Mouse (Mus musculus) heart, postnatal 4 days (tissue): Measurements from ENCODE around the gene Evi5l. TPM values are rescaled to one million over a fixed set of nuclear protein-coding genes. Genes with fewer than 3 reads are reported as not detected.

Experiments used
- DNase-seq: peaks from one replicate; pipeline ENCODE4 v3.0.0; 2021
- total RNA-seq, 2 experiments: library from RNA; stranded (reverse); gene quantifications; 2 replicates each; pipeline ENCODE4 v1.2.3; 2021

Gene Evi5l
- total RNA-seq, 2 experiments from 2014 or later: 19.1 to 26.0 TPM

DNA sequence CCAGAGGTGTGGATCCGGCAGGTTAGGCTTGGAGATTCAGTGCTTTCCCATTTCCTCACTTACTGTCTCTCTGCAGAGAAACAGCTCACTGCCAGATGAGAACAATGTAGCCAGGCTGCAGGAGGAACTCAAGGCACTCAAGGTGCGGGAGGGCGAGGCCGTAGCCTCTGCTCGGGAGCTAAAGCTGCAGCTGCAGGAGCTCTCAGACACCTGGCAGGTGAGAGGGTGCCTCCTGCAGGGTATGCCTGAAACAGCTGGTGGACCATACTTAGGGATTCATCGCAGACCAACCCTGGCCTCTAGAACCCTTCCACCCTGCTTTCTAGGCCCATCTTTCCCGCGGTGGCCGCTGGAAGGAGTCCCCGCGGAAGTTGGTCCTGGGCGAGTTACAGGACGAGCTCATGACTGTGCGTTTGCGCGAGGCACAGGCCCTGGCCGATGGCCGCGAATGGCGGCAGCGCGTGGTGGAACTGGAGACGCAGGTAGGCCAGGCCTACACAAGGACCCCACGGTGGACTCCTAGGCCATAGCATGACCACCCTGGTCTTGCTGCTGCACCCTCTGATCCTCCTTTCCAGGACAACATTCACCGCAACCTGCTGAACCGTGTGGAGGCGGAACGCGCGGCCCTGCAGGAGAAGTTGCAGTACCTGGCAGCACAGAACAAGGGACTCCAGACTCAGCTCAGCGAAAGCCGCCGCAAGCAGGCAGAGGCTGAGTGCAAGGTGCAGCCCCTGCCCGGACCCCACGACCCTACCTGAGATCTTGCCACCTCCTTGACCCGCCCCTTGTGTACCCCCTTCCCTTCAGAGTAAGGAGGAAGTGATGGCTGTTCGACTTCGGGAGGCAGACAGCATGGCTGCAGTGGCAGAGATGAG is 39.1 kb downstream of the Evi5l start:
- DNase-seq: no peak

GRCm38 (mm10) chr8:4206182-4207015 is 40.0 kb downstream of the Evi5l start:
- no peak for DNase-seq

- no peak for DNase-seq
Observed at GRCm38 (mm10) chr8:4207016-4207350, 40.6 kb downstream of the Evi5l start.

DNA sequence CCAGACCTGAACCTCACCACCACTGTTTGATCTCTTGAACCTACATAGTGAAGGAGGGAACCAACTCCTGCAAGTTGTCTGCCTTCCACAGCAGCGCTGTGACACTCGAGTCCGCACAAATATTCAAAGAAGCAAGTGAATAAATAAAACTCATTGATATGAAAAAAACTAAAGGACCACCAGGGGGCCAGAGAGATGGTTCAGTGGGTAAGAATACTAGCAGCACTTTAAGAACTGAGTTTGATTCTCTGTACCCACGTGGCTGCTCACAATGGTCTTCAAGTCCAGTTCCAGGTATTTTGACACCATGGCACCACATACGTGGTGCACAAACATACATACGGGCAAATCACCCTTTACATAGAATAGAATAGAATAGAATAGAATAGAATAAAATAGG is 44.7 kb downstream of the Evi5l start:
- DNase-seq: no peak

DNA sequence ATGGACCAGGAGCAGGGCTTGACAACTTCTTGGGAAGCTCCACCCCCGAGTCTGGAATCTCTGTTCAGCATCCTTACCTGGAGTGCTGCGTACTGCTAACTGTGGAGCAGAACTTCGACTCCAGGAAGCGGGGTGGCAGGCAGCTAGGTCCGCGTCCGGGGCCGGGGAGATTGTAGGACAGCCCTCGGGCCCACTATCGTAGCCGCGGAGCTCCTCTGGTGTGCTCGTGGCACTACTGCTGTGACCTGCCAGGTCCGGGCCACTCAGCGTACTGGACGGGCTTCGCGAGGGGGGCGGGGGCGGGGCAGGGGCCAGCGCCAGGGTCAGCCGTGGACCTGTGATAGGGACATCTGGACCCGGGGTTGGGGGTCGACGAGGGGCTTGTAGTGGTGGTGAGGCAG is 46.4 kb downstream of the Evi5l start:
- no peak for DNase-seq

GRCm38 (mm10) chr8:4213210-4214005 is 47.0 kb downstream of the Evi5l start:
- DNase-seq: peak; percentile 41

DNA sequence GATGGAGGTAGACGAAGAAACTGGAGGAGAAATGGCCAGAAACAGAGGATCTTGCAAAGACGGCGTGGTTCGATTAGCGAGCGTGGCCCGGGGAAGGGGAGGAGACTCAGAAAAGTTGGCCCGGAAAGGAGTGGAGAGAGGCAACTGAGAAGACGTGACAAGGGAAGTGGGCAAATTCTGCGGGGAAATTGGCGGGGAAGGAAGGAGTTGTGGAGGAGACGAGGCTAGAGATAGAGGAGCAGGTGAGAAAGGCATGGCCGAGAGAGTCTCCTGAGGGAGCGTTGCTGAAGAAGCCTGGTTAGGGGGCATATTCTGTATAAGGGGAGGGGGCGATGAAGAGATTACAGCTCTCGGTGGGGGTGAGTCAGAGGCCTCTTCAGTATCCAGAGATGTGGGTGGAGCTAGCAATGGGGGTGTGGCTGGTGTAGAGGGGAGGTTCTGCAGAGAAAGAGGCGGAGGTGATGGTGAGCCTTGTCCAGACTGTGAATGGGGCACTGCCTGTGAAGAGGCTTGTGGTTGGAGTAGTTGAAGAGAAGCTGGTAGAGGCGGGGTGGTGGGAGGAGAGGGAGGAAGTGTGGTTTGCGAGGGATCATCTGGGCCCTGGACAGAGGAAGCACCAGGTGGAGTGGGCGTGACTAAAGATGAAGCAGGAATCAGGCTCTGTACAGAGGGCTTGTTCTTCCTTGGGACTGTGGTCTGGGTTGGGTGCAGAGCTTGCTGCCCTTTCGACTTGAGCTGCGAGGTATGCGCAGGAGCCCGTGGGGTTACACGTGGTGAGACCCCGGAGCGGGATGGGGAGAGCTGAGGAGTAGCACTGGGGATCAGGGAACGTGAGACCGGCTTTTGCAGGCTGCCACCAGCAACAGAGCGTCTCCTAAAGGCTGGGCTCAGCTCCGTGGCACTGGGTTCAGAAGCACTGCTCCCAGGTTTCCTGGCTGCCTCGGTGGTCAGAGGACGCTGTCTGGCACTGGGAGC is 47.9 kb downstream of the Evi5l start:
- DNase-seq: peak; percentile 42

DNA sequence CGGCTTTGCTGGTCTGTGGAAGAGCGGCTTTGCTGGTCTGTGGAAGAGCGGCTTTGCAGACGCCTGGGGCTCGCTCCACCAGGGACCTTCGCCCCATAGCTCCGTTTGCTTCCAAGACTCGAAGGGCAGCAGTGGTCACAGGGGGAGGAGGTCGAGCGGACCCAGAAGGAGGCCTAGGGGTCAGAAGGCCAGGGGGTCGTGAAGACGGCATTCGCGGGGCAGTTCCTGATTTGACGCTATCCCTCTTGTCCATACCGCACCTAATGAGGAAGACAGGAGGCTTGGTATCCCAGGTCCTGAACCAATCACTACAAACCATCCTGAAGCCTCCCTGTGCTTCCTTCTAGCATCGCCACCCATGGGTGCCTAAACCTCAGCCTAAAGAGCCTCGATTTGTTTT is 49.9 kb downstream of the Evi5l start:
- DNase-seq: no peak

DNA sequence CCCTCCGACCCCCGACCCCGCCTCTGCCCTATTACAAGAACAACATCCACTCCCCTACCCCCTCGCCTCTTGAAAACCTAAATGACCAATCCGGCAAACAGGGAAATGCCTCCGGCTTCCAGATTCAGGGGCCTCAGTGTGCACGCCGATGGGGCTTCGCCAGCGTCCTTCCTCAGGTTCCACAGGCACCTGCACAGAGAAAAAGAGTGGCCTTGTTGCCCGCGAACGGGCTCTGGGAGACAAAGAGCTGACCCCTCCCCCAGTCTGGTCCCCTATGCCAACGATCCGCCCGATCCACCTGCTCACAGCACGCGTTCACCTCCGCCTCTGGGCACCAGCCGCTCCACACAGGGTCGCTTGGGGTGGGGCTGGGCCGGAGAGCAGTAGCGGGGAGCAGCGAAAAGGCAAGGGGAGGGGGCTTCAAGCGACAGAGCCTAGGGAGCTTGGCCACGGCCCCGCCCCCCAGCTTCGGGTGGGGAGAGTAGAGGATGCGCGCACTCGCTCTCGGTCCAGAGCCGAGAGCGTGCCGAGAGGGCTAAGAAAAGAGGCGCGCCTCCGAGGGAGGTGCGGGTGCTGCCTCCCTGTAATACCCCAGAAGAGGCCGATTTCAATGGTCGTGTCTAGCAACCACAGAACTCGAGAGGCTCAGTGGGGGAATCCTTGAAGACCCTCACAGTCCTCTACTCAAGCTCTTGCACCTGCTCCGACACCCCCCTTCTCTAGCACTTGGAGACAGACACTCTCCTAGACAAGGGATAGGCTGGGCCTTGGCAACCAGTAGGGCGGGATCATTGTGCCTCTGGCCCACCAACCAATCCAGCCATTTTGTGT is 50.6 kb downstream of the Evi5l start, which contains the start of gene Prr36:
Gene Prr36 (minus strand): TSS at position 669 of the 831 bp plus-strand sequence.
- no peak for DNase-seq

DNA sequence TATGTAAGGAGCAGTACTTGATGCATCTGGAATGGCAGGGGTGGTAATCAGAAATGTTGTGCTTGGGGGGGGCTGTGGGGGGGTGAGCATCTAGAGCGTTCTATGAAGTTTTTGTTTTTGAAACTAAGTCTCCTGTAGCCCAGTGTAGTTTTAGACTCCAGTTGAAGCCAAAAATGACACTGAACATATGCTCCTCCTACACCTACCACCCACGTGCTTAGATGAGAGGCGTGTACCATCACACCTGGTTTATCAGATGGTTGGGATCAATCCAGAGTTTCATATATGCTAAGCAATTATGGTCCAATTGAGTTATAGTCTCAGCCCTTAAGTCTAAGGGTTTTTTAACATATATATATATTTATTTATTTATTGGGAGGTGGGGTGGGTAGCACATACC is 53.2 kb downstream of the Evi5l start:
- no peak for DNase-seq

DNA sequence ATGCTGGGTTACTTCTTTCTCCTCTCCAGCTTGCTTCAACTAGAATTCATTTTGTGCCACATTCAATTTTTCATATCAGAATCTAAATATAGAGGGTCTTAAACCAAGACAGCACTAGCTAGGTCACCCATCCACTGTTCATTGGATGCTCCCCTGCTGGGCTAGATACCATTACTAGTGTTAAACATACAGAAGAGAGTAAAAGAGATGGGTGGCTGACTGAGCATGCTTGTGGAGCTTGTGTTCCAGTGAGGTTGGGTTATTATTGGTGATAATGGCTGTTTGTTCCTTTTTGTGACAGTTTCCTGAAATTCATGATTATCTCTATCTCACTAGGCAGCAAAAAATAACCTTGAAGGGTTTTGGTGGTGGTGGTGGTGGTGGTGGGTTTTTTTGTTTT is 55.7 kb downstream of the Evi5l start:
- DNase-seq: no peak

- no peak for DNase-seq
Observed at GRCm38 (mm10) chr8:4226323-4226722, 60.0 kb downstream of the Evi5l start.

- DNase-seq: no peak
Observed at GRCm38 (mm10) chr8:4226739-4227347, 60.5 kb downstream of the Evi5l start, which contains the start of gene Lrrc8e. Lrrc8e (plus strand) TSS chr8:4226827.

DNA sequence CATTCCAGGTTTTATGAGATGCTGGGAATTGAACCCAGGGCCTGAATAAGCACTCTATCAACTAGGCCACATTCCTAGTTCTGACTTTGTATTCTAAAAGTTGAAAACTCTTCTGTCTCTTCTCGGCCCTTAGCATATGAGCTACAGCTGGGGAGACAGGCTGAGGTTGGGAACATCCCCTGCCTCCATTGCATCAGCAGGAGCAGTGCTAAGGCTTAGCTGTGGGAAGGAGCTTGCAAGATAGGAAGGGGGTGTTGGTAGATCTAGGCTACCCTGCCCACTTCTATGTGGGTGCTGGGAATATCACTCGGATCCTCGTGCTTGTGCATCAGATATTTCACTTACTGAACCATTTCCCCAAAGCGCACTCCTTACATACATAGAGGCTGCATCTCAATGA is 61.6 kb downstream of the Evi5l start:
- DNase-seq: no peak

DNA sequence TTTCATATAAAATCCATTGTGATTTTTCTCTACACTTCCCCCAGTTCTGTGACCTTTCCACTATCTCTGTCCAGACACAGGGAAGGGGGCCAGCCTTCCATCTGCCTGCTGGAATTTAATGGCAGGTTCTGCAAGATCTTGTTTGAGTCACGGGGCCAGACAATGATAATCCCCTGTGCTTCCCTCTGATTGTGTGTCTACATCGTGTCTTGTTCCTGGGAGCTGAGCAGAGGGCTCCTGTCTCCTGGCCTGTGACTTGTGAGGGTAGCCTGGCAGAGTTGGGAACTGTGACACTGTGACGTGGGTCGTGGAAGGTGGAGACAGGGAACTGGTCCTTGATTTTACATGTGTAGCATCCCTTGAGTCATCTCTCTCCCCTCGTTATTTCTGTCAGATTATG is 63.4 kb downstream of the Evi5l start:
- no peak for DNase-seq

- DNase-seq: no peak
Observed at GRCm38 (mm10) chr8:4230612-4231351, 64.4 kb downstream of the Evi5l start.

DNA sequence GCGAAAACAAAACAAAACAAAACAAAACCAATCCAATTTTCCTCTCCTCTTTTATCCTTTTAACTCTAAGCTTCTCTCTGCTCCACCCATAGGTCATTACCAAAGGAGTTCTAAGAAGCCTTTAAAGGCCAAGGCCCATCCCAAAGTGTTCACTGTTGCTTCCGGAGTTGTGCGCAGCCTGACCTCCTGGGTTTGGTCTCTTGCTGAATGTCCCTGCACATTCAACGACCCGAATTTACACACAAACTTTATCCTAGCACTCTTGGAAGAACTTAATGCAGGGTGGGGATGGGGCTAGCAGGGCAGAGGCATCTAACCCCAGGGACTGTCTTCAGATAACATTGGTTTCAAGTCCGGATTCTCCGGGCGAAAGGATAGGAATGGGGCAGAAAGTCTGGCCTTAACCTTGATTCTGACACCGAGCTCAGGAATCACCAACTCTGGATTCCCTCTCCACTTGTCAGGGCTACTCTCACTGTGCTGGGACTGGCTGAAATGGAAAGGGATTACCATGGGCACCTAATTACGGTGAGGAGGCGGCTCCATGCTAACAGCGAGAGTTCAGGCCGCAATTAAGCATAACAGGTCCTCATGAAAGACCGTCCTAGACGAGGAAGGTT is 71.6 kb downstream of the Evi5l start:
- DNase-seq: no peak

GRCm38 (mm10) chr8:4238434-4239192 is 72.2 kb downstream of the Evi5l start, which contains the start of the genes Map2k7 and Gm49320:
Map2k7 (plus strand) TSS chr8:4238740.
Gm49320 (plus strand) TSS chr8:4238865.
- DNase-seq: peak; percentile 100
